Mouse (Mus musculus) liver, postnatal 0 days (tissue): ENCODE data around the gene Ddx11. TPM values are rescaled to one million over a fixed set of nuclear protein-coding genes. Genes with fewer than 3 reads are reported as not detected.
"Not testable (repeated sequence)": the region's sequence is repeated elsewhere in the genome, so short reads cannot be mapped to it uniquely, and the experiment has no call there.

ENCODE experiments used
- ATAC-seq: fragments of 200-750 bp; cut with Nextera tagmentation; 2 replicates; pipeline ENCODE4 v1.8.0; 2017; ENCODE audit warnings: mild to moderate bottlenecking, moderate library complexity
- DNase-seq: peaks from one replicate; pipeline ENCODE4 v3.0.0-alpha.2; 2016
- H3K27ac ChIP-seq: fragments of 300-500 bp; sonication (generic); 2 replicates; pipeline ENCODE4 v1.5.1; 2014; ENCODE audit warnings: antibody characterized with exemption, moderate library complexity, mild to moderate bottlenecking, low read depth
- H3K27me3 ChIP-seq: fragments of 300-500 bp; sonication (generic); 2 replicates; pipeline ENCODE4 v1.6.1; 2014; ENCODE audit warnings: low read length, control low read depth, mixed read lengths; ENCODE audit not compliant: insufficient read depth
- H3K36me3 ChIP-seq: fragments of 300-500 bp; sonication (generic); replicated peaks from 2 replicates; pipeline ENCODE4 v1.6.1; 2014; ENCODE audit warnings: mild to moderate bottlenecking, control low read depth, low read length, moderate library complexity, mixed read lengths; ENCODE audit not compliant: insufficient read depth
- H3K4me1 ChIP-seq: fragments of 300-500 bp; sonication (generic); 2 replicates; pipeline ENCODE4 v1.6.1; 2014; ENCODE audit warnings: antibody characterized with exemption, mild to moderate bottlenecking, control low read depth; ENCODE audit not compliant: insufficient read depth
- H3K4me2 ChIP-seq: fragments of 300-500 bp; sonication (generic); 2 replicates; pipeline ENCODE4 v1.6.1; 2014; ENCODE audit warnings: low read depth, mild to moderate bottlenecking, low read length, moderate library complexity, mixed read lengths
- H3K4me3 ChIP-seq: fragments of 300-500 bp; sonication (generic); 2 replicates; pipeline ENCODE4 v1.5.1; 2014; ENCODE audit warnings: low read depth, low read length
- H3K9ac ChIP-seq: fragments of 300-500 bp; sonication (generic); replicated peaks from 2 replicates; pipeline ENCODE4 v1.6.1; 2014; ENCODE audit warnings: mild to moderate bottlenecking, moderate library complexity
- H3K9me3 ChIP-seq: fragments of 300-500 bp; sonication (generic); 2 replicates; pipeline ENCODE4 v1.6.1; 2016; ENCODE audit warnings: mild to moderate bottlenecking, control low read depth, low read length, mixed read lengths
- CTCF ChIP-seq: sonication (generic); IDR thresholded peaks from 2 replicates; pipeline ENCODE4 v1.5.1; 2016; ENCODE audit warnings: antibody characterized with exemption, low read depth
- EP300 ChIP-seq: IDR thresholded peaks from 2 replicates; pipeline ENCODE4 v1.6.1; 2016; ENCODE audit warnings: antibody characterized with exemption, low read depth, mild to moderate bottlenecking
- WGBS: fragments of 180-500 bp; shearing (Covaris S2); extraction: QIAGEN DNeasy Blood & Tissue Kit; methylation state at CpG from one replicate; pipeline ENCODE4 v1.1.7; 2014; ENCODE audit not compliant: insufficient replicate concordance; 5-methylcytosine and 5-hydroxymethylcytosine counted together
- polyA plus RNA-seq: library from polyadenylated mRNA; unstranded; fragments of >200 nt; fragmentation: Nextera tagmentation; extraction: Ambion mirVana; gene quantifications from 2 replicates; pipeline ENCODE4 v1.2.1, GENCODE M21; 2015

The Ddx11 gene
- polyA plus RNA-seq, 1 experiment from 2014 or later = 2.0 TPM

DNA sequence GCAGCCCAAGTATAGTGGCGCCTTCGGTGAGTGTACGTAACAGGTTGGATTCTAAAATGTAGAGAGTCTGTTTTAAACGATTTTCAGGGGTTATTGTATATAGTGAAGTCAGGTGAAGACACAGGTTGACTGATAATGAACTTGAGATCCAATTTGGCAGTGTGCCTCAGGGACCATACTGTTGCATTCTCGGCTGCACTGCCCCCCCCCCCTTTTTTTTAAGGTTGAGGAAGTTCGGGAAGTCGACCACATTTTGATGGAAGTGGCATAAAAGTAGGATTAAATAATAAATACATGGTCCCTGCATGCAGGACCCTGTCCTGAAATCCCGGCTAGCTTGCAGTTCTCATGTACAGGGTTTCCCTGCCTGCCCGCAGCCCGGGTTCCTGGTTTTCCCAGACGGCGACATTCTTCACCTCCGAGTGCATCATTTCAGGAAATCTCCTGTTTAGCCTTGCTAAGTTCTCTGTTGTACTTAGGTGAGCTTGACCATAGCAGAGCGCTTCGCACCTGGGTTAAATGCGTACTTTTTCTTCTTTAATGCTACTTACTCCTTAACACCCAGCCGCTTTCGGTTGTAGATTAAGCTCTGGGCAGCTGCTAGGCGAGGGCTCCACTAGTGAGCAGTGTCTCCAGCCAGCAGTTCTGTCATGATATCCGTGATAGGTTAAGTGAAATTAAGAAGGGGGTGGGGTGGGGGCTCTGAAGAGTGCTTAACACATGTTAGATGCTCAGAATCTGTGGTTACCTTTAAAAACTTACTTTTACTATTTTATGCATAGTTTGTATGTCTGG, 693 bp downstream of the Ddx11 start:
- TF ChIP-seq EP300 (no peak), CTCF (no peak)
- H3K36me3 ChIP-seq = peaks cover 26% of the 10 kb centered on the region
- H3K27ac ChIP-seq = peak overlapping the region; percentile 80
- H3K4me1 ChIP-seq = peaks cover 5% of the 10 kb centered on the region
- DNase-seq = peak; percentile 17
- H3K9ac ChIP-seq = peak overlapping the region; percentile 72
- no peak for ATAC-seq
- WGBS = 2% methylated on average over 20 of the region's 20 CpGs
- no peaks in the 10 kb centered on the region for H3K9me3 ChIP-seq
- H3K4me3 ChIP-seq = peak overlapping the region; percentile 74
- peak overlapping the region; percentile 84 for H3K4me2 ChIP-seq
- H3K27me3 ChIP-seq = no peaks in the 10 kb centered on the region

DNA sequence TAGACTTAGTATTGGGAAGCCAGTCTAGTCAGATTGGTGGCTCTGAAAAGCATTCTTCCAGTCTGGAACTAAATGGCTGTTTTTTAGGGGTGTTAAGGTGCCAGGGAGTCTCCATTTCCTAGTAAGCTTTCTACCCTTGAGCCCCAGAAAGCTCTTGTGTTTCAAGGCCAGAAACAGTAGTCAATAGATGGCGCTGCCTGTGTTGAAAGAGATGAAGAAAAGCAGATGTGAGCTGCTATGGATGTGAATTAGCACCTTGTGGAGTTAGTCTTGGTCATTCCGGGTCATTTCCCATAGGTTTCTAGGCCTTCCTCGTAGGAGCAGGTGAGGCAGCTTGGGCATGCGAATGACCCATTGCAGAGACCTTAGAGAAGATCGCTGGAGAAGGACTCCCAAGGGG, 1.9 kb downstream of the Ddx11 start:
- Histone ChIP-seq H3K36me3 (peaks cover 28% of the 10 kb centered on the region), H3K9ac (no peak overlapping the region), H3K4me3 (no peak overlapping the region), H3K4me1 (peaks cover 5% of the 10 kb centered on the region), H3K9me3 (no peaks in the 10 kb centered on the region), H3K4me2 (0 out of 2 replicates have a peak overlapping the region, but pooled peaks have one; percentile 84), H3K27me3 (no peaks in the 10 kb centered on the region), H3K27ac (no peak overlapping the region)
- peak; percentile 52 for TF ChIP-seq CTCF
- TF ChIP-seq EP300 = no peak
- ATAC-seq (no peak), DNase-seq (peak; percentile 12)
- WGBS = 78% methylated on average over 5 of the region's 5 CpGs

DNA sequence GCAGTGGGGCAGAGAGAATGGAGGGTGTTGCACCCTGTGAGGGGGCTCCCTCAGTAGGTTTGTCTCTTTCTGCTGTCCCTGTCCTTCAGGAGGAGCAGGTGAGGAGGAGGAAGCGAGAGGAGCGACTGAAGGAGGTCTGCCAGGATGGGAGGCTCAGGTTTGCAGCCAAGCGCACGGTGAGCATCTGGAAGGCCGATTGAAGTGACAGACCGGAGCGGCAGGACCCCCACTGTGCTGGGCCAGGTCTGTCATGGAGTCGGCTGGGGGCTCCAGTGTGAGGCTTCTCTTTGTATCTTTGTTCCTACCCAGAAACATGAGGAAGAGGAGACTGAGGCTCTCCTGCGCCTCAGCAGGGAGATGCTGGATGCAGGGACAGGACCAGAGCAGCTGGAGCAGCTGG, 7.1 kb downstream of the Ddx11 start:
- Histone ChIP-seq H3K27me3 (no peaks in the 10 kb centered on the region), H3K36me3 (peaks cover 64% of the 10 kb centered on the region), H3K4me1 (peaks cover 2% of the 10 kb centered on the region; the same call in 1 of the 2 replicates), H3K27ac (no peak overlapping the region), H3K4me3 (no peak overlapping the region), H3K4me2 (no peak overlapping the region), H3K9ac (no peak overlapping the region), H3K9me3 (no peaks in the 10 kb centered on the region)
- 90% methylated on average over 9 of the region's 9 CpGs for WGBS
- TF ChIP-seq CTCF = no peak
- TF ChIP-seq EP300 = no peak
- DNase-seq (no peak), ATAC-seq (no peak)

DNA sequence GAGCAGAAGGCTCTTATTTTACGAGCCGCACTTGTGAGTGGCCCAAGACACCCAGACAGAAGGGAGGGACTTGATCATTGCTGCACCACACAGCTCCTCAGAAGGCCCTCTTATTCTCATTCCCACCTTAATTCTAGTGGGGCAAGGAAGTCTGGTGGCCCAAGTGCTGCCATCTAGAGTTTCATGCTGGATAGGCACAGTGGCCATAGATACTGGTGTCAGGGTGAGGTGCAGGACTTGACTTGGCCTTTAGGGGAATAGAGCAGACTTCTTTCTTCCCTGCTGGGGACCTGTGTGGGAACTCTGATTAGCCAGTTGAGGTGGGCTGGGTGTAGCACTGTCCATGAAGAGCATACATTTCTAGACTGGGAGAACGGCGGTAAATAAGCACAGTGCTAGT, 7.9 kb downstream of the Ddx11 start:
- no peak overlapping the region for H3K4me3 ChIP-seq
- H3K4me1 ChIP-seq = no peaks in the 10 kb centered on the region
- no peaks in the 10 kb centered on the region for H3K27me3 ChIP-seq
- H3K27ac ChIP-seq = no peak overlapping the region
- no peak overlapping the region for H3K4me2 ChIP-seq
- TF ChIP-seq CTCF = peak; percentile 63
- TF ChIP-seq EP300 = no peak
- DNase-seq (peak; percentile 20), ATAC-seq (peak; percentile 53; the same call in 1 of the 2 replicates)
- WGBS = 86% methylated on average over 4 of the region's 4 CpGs
- peaks cover 67% of the 10 kb centered on the region for H3K36me3 ChIP-seq
- no peaks in the 10 kb centered on the region for H3K9me3 ChIP-seq
- no peak overlapping the region for H3K9ac ChIP-seq

DNA sequence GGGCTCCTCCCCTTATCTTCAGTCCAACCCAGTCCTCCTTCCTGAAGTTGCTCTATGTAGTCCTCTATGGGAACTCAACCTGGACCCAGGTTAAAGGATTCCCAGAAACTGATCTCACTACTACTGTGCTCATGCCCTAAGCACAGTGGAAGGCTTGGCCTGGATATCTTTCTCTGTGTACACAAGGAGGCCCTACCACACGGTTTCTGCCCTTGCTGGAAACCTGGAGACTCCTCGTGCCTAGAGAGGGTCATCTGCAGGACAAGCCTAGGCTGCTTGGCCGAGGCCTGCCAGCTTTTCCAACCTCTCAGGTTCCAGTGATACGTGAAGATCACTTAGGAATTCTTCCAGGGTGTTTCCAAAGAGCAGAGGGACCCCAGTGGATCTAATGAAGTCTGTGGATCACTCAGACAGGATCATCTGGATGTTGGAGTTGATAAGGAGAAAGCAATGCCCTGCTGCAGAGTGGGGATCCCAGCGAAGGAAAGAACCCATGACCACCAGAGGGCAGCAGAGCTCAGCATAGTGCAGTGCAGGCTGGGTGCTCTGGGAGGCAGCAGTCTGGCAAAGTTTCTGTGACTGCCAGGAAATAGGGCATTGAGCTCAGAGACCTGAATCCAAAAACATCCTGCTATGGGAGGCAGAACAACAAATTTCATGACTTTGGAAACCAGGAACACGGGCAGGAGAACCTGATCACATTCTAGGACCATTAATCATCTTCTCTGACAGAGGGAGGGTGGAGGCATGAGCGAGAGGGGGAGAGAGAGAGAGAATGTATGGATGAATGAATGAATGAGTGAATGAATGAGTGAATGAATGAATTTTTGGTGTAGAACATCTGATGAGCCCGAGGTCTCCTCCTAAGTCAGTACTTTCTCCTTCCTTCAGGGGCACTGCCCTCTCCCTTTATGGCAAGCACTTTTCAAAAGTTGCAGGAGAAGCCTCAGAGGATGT, 29.7 kb downstream of the Ddx11 start:
- peaks cover 38% of the 10 kb centered on the region for H3K36me3 ChIP-seq
- not testable (repeated sequence) for H3K4me2 ChIP-seq, H3K4me1 ChIP-seq, H3K4me3 ChIP-seq, DNase-seq, H3K9me3 ChIP-seq, H3K27me3 ChIP-seq, H3K9ac ChIP-seq, H3K27ac ChIP-seq
- peak; percentile 23 for TF ChIP-seq CTCF
- 74% methylated on average over 5 of the region's 8 CpGs for WGBS
- ATAC-seq = peak; percentile 69; the same call in 1 of the 2 replicates

DNA sequence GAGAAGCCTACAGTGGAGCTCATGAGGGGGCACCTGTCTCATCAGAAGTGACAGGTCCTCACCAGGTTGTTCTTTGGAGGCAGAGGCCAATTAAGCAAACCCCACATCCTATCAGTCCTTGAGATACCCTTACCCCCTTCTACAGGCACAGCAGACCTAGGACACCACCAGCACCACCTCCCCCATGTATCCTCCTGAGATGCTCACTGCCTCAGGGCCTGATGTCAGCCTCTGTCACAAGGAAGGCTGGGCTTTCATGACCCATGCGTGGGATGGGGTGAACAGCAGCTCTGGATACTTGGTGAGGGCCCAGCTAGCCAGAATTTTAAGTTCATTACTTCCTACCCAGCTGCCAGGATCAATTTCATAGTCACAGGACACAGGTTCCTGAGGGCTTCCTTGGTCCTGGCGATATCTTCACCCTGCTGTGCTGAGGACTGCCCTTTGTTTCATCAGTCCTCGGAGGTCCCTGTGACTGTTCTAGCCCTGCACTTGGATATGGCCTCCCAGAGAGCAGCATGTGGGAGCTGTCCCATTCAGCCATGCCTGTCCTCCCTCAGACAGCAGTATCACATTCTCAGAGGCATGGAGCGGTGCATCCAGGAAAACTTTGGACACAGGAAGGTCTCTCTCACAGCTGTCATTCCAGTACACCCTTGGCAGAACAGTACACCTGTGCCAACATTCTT, 30.6 kb downstream of the Ddx11 start:
- H3K4me2 ChIP-seq, DNase-seq, H3K4me3 ChIP-seq, H3K9me3 ChIP-seq, H3K27me3 ChIP-seq, ATAC-seq, H3K9ac ChIP-seq, H3K27ac ChIP-seq, H3K4me1 ChIP-seq: not testable (repeated sequence)
- WGBS = 78% methylated on average over 4 of the region's 4 CpGs
- H3K36me3 ChIP-seq = peaks cover 30% of the 10 kb centered on the region
